Mouse (Mus musculus): ENCODE data around the gene Btbd35f28. TPM values are rescaled to one million over a fixed set of nuclear protein-coding genes. Genes with fewer than 3 reads are reported as not detected.

Gene Btbd35f28
- not detected in 2 replicates for polyA plus RNA-seq (2015; fragmentation: Nextera tagmentation; extraction: Ambion mirVana)

GRCm38 (mm10) chrX:4196276-4196675 lies at the start of gene Btbd35f28:
Gene Btbd35f28 (plus strand): TSS chrX:4196576.

Other genes with a start within 250 kb of the Btbd35f28 start
- not detected in 2 replicates for gene Btbd35f16, start 239.6 kb upstream of the Btbd35f28 start, polyA plus RNA-seq (2015; fragmentation: Nextera tagmentation; extraction: Ambion mirVana)
- gene Btbd35f3, start 158.9 kb upstream of the Btbd35f28 start, polyA plus RNA-seq (2015; fragmentation: Nextera tagmentation; extraction: Ambion mirVana), result not detected in 2 replicates
- gene Btbd35f20, start 94.7 kb downstream of the Btbd35f28 start, polyA plus RNA-seq (2015; fragmentation: Nextera tagmentation; extraction: Ambion mirVana), result not detected in 2 replicates
- gene Btbd35f17, start 174.1 kb downstream of the Btbd35f28 start, polyA plus RNA-seq (2015; fragmentation: Nextera tagmentation; extraction: Ambion mirVana), result not detected in 2 replicates

Data from neural tube, postnatal 0 days (tissue).